Mouse (Mus musculus): ENCODE data around the gene Syn3. TPM values are rescaled to one million over a fixed set of nuclear protein-coding genes. Genes with fewer than 3 reads are reported as not detected.

Syn3 gene
- polyA plus RNA-seq, 2 experiments: 1.9 to 2.0 TPM

DNA sequence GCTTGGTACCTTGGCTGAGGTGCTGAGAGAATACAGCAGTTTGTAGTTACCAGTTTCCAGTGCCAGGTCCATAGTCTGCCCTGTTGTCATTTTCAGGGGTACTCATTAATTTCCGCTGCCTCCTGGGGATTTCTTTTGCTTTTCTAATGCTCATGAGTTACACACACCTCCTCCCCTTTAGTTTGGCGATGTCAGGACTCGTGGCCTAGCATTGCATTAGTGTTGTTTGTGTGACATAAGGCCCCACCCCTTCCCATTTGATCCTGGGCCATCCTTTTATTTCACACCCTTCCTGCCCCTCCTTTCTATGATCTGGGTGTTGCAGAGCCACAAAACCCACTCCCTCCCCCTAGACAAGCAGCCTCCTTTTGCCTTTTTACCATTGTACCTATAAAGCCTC, 334.6 kb downstream of the Syn3 start:
- H3K9ac ChIP-seq (ENCODE audit: low read depth, low read length, severe bottlenecking): no peak overlapping the region
- no peak overlapping the region for H3K4me2 ChIP-seq (replicated peaks; ENCODE audit: low read depth, low read length, severe bottlenecking)
- ATAC-seq (ENCODE audit: low FRiP score, low read depth): no peak
- no peaks in the 10 kb centered on the region for H3K9me3 ChIP-seq (ENCODE audit: control insufficient read depth, low read length)
- no peak for DNase-seq (ENCODE audit: low spot score)
- H3K4me3 ChIP-seq (replicated peaks; ENCODE audit: low read length): no peak overlapping the region
- peaks cover 6% of the 10 kb centered on the region; the same call in 1 of the 2 replicates for H3K4me1 ChIP-seq (ENCODE audit: control insufficient read depth, insufficient read depth, low read length)
- no peaks in the 10 kb centered on the region for H3K36me3 ChIP-seq (ENCODE audit: control insufficient read depth, insufficient read depth, low read length)
- no peak for TF ChIP-seq POLR2A (IDR thresholded peaks at IDR 0.05; ENCODE audit: borderline replicate concordance, extremely low read depth, insufficient read depth, insufficient read length)
- H3K27me3 ChIP-seq (ENCODE audit: control insufficient read depth, insufficient read depth, low read length): no peaks in the 10 kb centered on the region
- no peak overlapping the region for H3K27ac ChIP-seq (replicated peaks; ENCODE audit: low read depth, low read length)
- 57% methylated on average over 3 of the region's 3 CpGs for WGBS

DNA sequence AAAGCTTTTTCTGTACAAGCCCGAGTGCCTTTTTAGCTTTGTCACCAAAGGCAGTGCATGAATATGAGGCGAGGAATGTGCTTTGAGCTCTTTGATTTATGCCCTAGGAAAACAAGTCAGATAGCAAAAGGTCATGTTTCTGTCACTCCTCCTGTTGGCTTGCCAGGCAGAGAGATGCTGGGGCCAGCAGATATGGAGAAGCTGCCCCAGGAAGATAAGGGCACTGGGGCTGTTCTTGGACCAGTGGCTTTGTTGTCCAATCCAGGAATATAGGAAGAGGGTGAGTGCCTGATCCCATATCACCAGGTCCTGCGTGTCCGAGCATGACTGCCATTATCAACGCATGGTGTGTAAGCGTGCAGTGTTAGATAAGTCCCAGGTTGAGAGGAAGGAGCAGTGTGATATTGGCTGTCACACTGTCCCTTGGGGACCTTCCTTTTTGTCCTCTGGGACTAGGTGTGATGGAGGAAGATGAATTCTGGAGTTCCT, 336.9 kb downstream of the Syn3 start:
- 71% methylated on average over 6 of the region's 6 CpGs for WGBS

DNA sequence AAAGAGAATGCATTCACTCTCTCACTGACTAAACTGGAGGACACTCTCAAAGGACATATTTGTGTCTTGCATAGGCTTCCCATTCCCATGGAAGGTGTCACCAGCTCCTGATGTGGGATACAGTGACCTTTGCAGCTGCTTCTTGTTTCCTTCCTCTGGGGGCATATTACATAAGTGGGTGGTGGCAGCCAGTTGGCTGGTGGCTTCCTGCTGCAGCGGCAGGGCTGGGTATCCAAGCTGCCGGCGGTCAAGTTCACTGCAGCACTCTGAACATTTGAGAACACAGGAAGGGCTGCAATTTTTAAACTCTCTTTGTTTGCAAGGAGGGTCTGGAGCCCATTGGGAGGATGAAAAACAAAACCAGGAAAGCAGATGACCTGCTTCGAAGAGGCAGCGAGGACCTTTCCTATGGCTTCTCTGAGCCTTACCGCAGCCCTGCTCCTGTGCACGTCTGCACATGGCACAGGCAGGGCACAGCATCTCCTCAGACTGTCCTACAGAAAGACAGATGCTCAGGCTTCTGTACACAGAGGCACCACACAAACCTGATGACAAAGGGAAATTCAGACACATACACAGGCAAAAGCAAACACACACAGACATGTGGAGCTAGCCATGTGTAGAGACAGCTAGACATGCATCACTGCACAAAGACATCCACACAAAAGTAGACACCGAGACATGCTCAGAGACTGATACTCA, 340.3 kb downstream of the Syn3 start:
- ATAC-seq (ENCODE audit: low FRiP score, low read depth) (no peak), DNase-seq (ENCODE audit: low spot score) (no peak)
- Histone ChIP-seq H3K4me1 (ENCODE audit: control insufficient read depth, insufficient read depth, low read length) (no peaks in the 10 kb centered on the region), H3K27me3 (ENCODE audit: control insufficient read depth, insufficient read depth, low read length) (no peaks in the 10 kb centered on the region), H3K4me2 (replicated peaks; ENCODE audit: low read depth, low read length, severe bottlenecking) (no peak overlapping the region), H3K9me3 (ENCODE audit: control insufficient read depth, low read length) (no peaks in the 10 kb centered on the region), H3K36me3 (ENCODE audit: control insufficient read depth, insufficient read depth, low read length) (no peaks in the 10 kb centered on the region), H3K27ac (replicated peaks; ENCODE audit: low read depth, low read length) (no peak overlapping the region), H3K4me3 (replicated peaks; ENCODE audit: low read length) (no peak overlapping the region), H3K9ac (ENCODE audit: low read depth, low read length, severe bottlenecking) (no peak overlapping the region)
- WGBS: 62% methylated on average over 8 of the region's 8 CpGs
- no peak for TF ChIP-seq POLR2A (IDR thresholded peaks at IDR 0.05; ENCODE audit: borderline replicate concordance, extremely low read depth, insufficient read depth, insufficient read length)

More for the DNA sequence above, 336.9 kb downstream of the Syn3 start:
- TF ChIP-seq POLR2A (IDR thresholded peaks at IDR 0.05; ENCODE audit: borderline replicate concordance, extremely low read depth, insufficient read depth, insufficient read length): no peak
- no peak overlapping the region for H3K27ac ChIP-seq (replicated peaks; ENCODE audit: low read depth, low read length)
- H3K36me3 ChIP-seq (ENCODE audit: control insufficient read depth, insufficient read depth, low read length): no peaks in the 10 kb centered on the region
- H3K4me3 ChIP-seq (replicated peaks; ENCODE audit: low read length): no peak overlapping the region
- H3K4me2 ChIP-seq (replicated peaks; ENCODE audit: low read depth, low read length, severe bottlenecking): no peak overlapping the region
- no peak for ATAC-seq (ENCODE audit: low FRiP score, low read depth)
- peaks cover 2% of the 10 kb centered on the region; the same call in 1 of the 2 replicates for H3K4me1 ChIP-seq (ENCODE audit: control insufficient read depth, insufficient read depth, low read length)
- no peak overlapping the region for H3K9ac ChIP-seq (ENCODE audit: low read depth, low read length, severe bottlenecking)
- no peaks in the 10 kb centered on the region for H3K27me3 ChIP-seq (ENCODE audit: control insufficient read depth, insufficient read depth, low read length)
- DNase-seq (ENCODE audit: low spot score): no peak
- no peaks in the 10 kb centered on the region for H3K9me3 ChIP-seq (ENCODE audit: control insufficient read depth, low read length)

DNA sequence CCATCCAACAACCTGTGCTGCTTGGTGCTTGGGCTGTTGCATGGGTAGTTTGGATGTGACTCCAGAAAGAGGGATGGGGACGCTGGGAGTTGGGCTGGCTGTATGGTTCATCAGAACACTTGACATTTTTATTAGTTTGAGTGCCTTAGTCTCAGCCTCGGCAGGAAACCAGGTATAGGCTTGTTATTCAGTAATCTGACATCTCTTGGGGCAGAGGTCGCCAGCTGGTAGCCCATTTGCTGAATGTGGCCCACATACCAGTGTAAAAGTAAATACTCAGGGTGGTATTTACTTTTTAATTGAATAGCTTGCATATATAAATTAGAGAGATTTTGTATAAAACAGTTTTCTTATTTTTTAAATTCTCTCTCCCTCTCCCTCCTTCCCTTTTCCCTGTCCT, 343.4 kb downstream of the Syn3 start:
- H3K4me2 ChIP-seq (replicated peaks; ENCODE audit: low read depth, low read length, severe bottlenecking): no peak overlapping the region
- H3K27me3 ChIP-seq (ENCODE audit: control insufficient read depth, insufficient read depth, low read length): no peaks in the 10 kb centered on the region
- no peak overlapping the region for H3K4me3 ChIP-seq (replicated peaks; ENCODE audit: low read length)
- no peaks in the 10 kb centered on the region for H3K9me3 ChIP-seq (ENCODE audit: control insufficient read depth, low read length)
- no peaks in the 10 kb centered on the region for H3K36me3 ChIP-seq (ENCODE audit: control insufficient read depth, insufficient read depth, low read length)
- H3K27ac ChIP-seq (replicated peaks; ENCODE audit: low read depth, low read length): no peak overlapping the region
- ATAC-seq (ENCODE audit: low FRiP score, low read depth): no peak
- TF ChIP-seq POLR2A (IDR thresholded peaks at IDR 0.05; ENCODE audit: borderline replicate concordance, extremely low read depth, insufficient read depth, insufficient read length): no peak
- H3K9ac ChIP-seq (ENCODE audit: low read depth, low read length, severe bottlenecking): no peak overlapping the region
- WGBS: 31% methylated on average over 3 of the region's 3 CpGs
- DNase-seq (ENCODE audit: low spot score): no peak
- H3K4me1 ChIP-seq (ENCODE audit: control insufficient read depth, insufficient read depth, low read length): peaks cover 5% of the 10 kb centered on the region

DNA sequence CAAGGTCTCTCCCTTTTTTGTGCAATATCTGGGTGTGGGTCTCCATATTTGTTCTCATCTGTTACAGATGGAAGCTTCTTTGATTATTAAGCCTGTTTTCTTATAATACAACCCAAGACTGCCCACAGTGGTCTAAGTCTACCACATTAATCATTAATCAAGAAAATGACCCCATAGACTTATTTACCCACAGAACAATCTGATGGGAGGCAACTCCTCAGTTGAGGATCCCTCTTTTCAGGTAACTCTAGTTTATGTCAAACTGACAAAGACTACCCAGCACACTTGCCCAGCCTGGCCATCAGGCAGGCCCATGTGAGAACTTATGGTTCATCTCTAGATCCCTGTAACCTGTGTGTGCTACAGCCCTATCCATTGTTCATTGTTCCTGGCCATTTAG, 345.5 kb downstream of the Syn3 start:
- H3K36me3 ChIP-seq (ENCODE audit: control insufficient read depth, insufficient read depth, low read length): no peaks in the 10 kb centered on the region
- ATAC-seq (ENCODE audit: low FRiP score, low read depth) (no peak), DNase-seq (ENCODE audit: low spot score) (no peak)
- H3K4me2 ChIP-seq (replicated peaks; ENCODE audit: low read depth, low read length, severe bottlenecking): no peak overlapping the region
- TF ChIP-seq POLR2A (IDR thresholded peaks at IDR 0.05; ENCODE audit: borderline replicate concordance, extremely low read depth, insufficient read depth, insufficient read length): no peak
- H3K4me3 ChIP-seq (replicated peaks; ENCODE audit: low read length): no peak overlapping the region
- H3K4me1 ChIP-seq (ENCODE audit: control insufficient read depth, insufficient read depth, low read length): peaks cover 15% of the 10 kb centered on the region
- no peak overlapping the region for H3K9ac ChIP-seq (ENCODE audit: low read depth, low read length, severe bottlenecking)
- no peaks in the 10 kb centered on the region for H3K27me3 ChIP-seq (ENCODE audit: control insufficient read depth, insufficient read depth, low read length)
- no peak overlapping the region for H3K27ac ChIP-seq (replicated peaks; ENCODE audit: low read depth, low read length)
- no peaks in the 10 kb centered on the region for H3K9me3 ChIP-seq (ENCODE audit: control insufficient read depth, low read length)
